Mouse (Mus musculus) liver, embryonic 14.5 days (tissue): ENCODE measurements around the gene Syk. TPM values are rescaled to one million over a fixed set of nuclear protein-coding genes. Genes with fewer than 3 reads are reported as not detected.

Source experiments
- ATAC-seq: fragments of 200-750 bp; cut with Nextera tagmentation; 2 replicates; pipeline ENCODE4 v1.8.0; 2017; ENCODE audit warnings: moderate number of reproducible peaks, mild to moderate bottlenecking, moderate library complexity; ENCODE audit not compliant: insufficient read depth
- DNase-seq, 3 experiments: peaks; one replicate each; pipeline ENCODE4 v3.0.0-alpha.2; 2012 to 2013; ENCODE audit warnings: low read depth in 3 of 3, low spot score in 3 of 3
- H3K27ac ChIP-seq: fragments of 300-500 bp; sonication (generic); 2 replicates; pipeline ENCODE4 v1.5.1; 2014; ENCODE audit warnings: moderate library complexity, mild to moderate bottlenecking, control low read depth, inconsistent platforms
- H3K27me3 ChIP-seq: fragments of 300-500 bp; sonication (generic); 2 replicates; pipeline ENCODE4 v1.6.1; 2014; ENCODE audit warnings: mild to moderate bottlenecking, low read length, moderate library complexity; ENCODE audit not compliant: control insufficient read depth, insufficient read depth
- H3K36me3 ChIP-seq: fragments of 300-500 bp; sonication (generic); replicated peaks from 2 replicates; pipeline ENCODE4 v1.6.1; 2014; ENCODE audit warnings: low read depth; ENCODE audit not compliant: control insufficient read depth, insufficient read depth
- H3K4me1 ChIP-seq, 2 experiments: fragments of 200-500 bp in 1 of 2; fragments of 300-500 bp in 1 of 2; sonication (generic) in 1 of 2; replicated peaks; 2 replicates each; pipeline ENCODE4 v1.6.1; 2012 to 2014; ENCODE audit warnings: antibody characterized with exemption in 1 of 2, inconsistent platforms in 1 of 2, low read length in 1 of 2; ENCODE audit not compliant: control insufficient read depth in 2 of 2, insufficient read depth in 2 of 2
- H3K4me2 ChIP-seq: fragments of 300-500 bp; sonication (generic); 2 replicates; pipeline ENCODE4 v1.6.1; 2014; ENCODE audit warnings: low read depth, mild to moderate bottlenecking, control low read depth, moderate library complexity
- H3K4me3 ChIP-seq, 2 experiments: fragments of 200-500 bp in 1 of 2; fragments of 300-500 bp in 1 of 2; sonication (generic) in 1 of 2; 2 replicates each; pipeline ENCODE4 v1.5.1; 2012 to 2014; ENCODE audit warnings: low read depth in 2 of 2, low read length in 2 of 2, mild to moderate bottlenecking in 2 of 2, control low read depth in 1 of 2, inconsistent platforms in 1 of 2, moderate library complexity in 1 of 2; ENCODE audit not compliant: insufficient read depth in 1 of 2
- H3K9ac ChIP-seq: fragments of 300-500 bp; sonication (generic); replicated peaks from 2 replicates; pipeline ENCODE4 v1.6.1; 2014; ENCODE audit warnings: mild to moderate bottlenecking, control low read depth, moderate library complexity
- H3K9me3 ChIP-seq: fragments of 300-500 bp; sonication (generic); 2 replicates; pipeline ENCODE4 v1.6.1; 2016; ENCODE audit warnings: low read length, mixed read lengths; ENCODE audit not compliant: control insufficient read depth
- CTCF ChIP-seq: IDR thresholded peaks from 2 replicates; pipeline ENCODE4 v1.5.1; 2016; ENCODE audit warnings: antibody characterized with exemption, low read depth, control low read depth
- EP300 ChIP-seq: IDR thresholded peaks from 2 replicates; pipeline ENCODE4 v1.6.1; 2016; ENCODE audit warnings: antibody characterized with exemption, low read depth
- WGBS: fragments of 180-500 bp; shearing (Covaris S2); extraction: QIAGEN DNeasy Blood & Tissue Kit; methylation state at CpG from one replicate; pipeline ENCODE4 v1.1.7; 2014; ENCODE audit not compliant: insufficient replicate concordance; 5-methylcytosine and 5-hydroxymethylcytosine counted together
- polyA plus RNA-seq, 2 experiments: library from polyadenylated mRNA; depleted of rRNA in 1 of 2; stranded (reverse) in 1 of 2; unstranded in 1 of 2; fragments of >200 nt; fragmentation: Nextera tagmentation in 1 of 2; extraction: Ambion mirVana in 1 of 2; gene quantifications; 2 replicates each; pipeline versions ENCODE4 v1.2.1 to v1.2.3; 2012 to 2014

Gene Syk
- 3.4 and 4.3 TPM in 2 replicates for polyA plus RNA-seq (2012; rRNA removed)
- 4.2 and 4.3 TPM in 2 replicates for polyA plus RNA-seq (2014; fragmentation: Nextera tagmentation; extraction: Ambion mirVana)

DNA sequence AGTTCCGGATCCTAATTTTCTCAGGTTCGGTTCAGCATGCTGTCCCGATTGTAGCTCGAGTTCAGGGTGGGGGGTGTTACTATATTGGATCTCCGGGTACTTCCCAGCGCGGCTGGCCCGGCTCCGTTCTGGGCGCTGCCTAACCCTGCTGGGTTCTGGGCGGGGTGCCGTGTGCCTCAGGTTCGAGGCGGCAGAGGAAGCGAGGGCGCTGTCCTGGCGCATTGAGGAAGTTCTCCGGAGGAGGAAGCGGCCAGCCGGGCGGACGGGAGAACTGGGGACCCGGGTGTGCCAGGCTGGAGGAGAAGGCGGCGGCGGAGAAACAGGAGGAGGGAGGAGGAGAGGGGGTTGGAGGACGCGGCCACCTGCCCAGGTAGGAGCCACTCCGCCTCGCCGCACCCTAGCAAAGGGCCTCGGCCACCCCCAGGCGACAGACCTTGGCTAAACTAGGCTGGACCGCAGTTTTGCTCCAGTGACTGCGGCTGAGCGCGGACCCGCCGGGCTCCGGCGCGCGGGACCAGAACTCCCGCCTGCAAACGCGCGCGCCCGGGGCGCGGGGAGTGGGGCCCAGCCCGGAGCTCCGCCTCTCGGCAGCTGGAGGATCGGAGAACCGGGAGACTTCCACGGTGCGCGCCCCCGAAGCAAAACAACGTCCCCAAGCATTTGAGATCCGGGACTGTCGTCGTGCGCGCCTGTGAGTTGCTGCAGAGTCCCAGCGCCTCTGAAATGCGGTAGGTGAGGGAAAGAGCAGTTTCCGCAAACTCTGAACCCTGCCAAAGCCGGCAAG, at the start of gene Syk:
Syk (plus strand) TSS at position 296 of the 784 bp plus-strand sequence.
- Histone ChIP-seq H3K4me1 (peaks cover 0 to 4% of the 10 kb centered on the region in 2 experiments; a peak in 2 of 4 replicates), H3K4me3 (peak within 1 kb of the TSS; percentile 61 to 71), H3K9ac (peak within 1 kb of the TSS; percentile 55), H3K36me3 (no peaks in the 10 kb centered on the region), H3K27me3 (peaks cover 10% of the 10 kb centered on the region), H3K27ac (no peak within 1 kb of the TSS), H3K4me2 (peak within 1 kb of the TSS; percentile 80), H3K9me3 (no peaks in the 10 kb centered on the region)
- peak in 2 of 3 experiments; percentile 28 to 31 for DNase-seq
- WGBS = under 1% methylated on average over 70 of the region's 70 CpGs
- peak; percentile 77; the same call in 1 of the 2 replicates for ATAC-seq
- TF ChIP-seq CTCF (no peak), EP300 (no peak)

GRCm38 (mm10) chr13:52533644-52534043, 49.3 kb upstream of the Syk start:
- 60% methylated on average over 5 of the region's 5 CpGs for WGBS
- H3K4me2 ChIP-seq = no peak overlapping the region
- ATAC-seq (no peak), DNase-seq (no peak)
- H3K4me3 ChIP-seq = no peak overlapping the region
- no peak for TF ChIP-seq EP300
- TF ChIP-seq CTCF = no peak
- no peak overlapping the region for H3K27ac ChIP-seq
- no peaks in the 10 kb centered on the region for H3K4me1 ChIP-seq
- H3K27me3 ChIP-seq = peaks cover 10% of the 10 kb centered on the region
- H3K9ac ChIP-seq = no peak overlapping the region
- no peaks in the 10 kb centered on the region for H3K9me3 ChIP-seq
- no peaks in the 10 kb centered on the region for H3K36me3 ChIP-seq

DNA sequence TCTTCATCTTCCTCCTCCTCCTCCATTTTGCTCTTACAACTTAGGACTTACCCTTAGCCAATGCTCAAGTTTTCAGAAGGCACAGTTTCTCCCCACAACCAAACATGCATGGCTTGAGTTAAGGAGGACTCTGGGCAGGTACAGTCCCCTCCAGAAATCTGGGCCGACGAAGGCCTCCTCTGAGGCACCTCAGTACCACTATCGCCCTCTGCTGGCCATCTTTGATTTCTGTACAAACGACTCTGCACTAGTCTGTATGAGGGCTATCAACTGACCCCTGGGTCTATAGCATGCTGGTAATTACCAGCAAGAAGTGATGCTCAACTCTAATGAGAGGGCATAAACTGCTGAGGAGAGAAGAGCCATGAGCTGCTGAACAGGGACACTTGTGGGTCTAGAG, 47.4 kb upstream of the Syk start:
- Histone ChIP-seq H3K27ac (no peak overlapping the region), H3K9me3 (no peaks in the 10 kb centered on the region), H3K4me3 (no peak overlapping the region), H3K9ac (no peak overlapping the region), H3K4me2 (no peak overlapping the region), H3K36me3 (no peaks in the 10 kb centered on the region), H3K27me3 (no peaks in the 10 kb centered on the region; the same call in 1 of the 2 replicates), H3K4me1 (no peaks in the 10 kb centered on the region)
- peak; percentile 77 for TF ChIP-seq CTCF
- TF ChIP-seq EP300 = no peak
- ATAC-seq (no peak), DNase-seq (peak; percentile 12 to 24 (median 23))
- WGBS = 6% methylated on average over 4 of the region's 4 CpGs

- DNase-seq (no peak), ATAC-seq (no peak)
- no peaks in the 10 kb centered on the region for H3K27me3 ChIP-seq
- no peak overlapping the region for H3K9ac ChIP-seq
- no peak for TF ChIP-seq EP300
- TF ChIP-seq CTCF = no peak
- H3K27ac ChIP-seq = no peak overlapping the region
- no peak overlapping the region for H3K4me3 ChIP-seq
- no peaks in the 10 kb centered on the region for H3K36me3 ChIP-seq
- no peaks in the 10 kb centered on the region for H3K4me1 ChIP-seq
- WGBS = 76% methylated on average over 26 of the region's 26 CpGs
- no peak overlapping the region for H3K4me2 ChIP-seq
- no peaks in the 10 kb centered on the region for H3K9me3 ChIP-seq
These were observed 45.0 kb upstream of the Syk start for GRCm38 (mm10) chr13:52537754-52538587.

- H3K4me3 ChIP-seq = no peak overlapping the region
- no peak for DNase-seq
- no peaks in the 10 kb centered on the region for H3K9me3 ChIP-seq
- H3K27ac ChIP-seq = no peak overlapping the region
- no peaks in the 10 kb centered on the region for H3K36me3 ChIP-seq
- TF ChIP-seq EP300 (no peak), CTCF (peak; percentile 39)
- H3K9ac ChIP-seq = no peak overlapping the region
- H3K4me1 ChIP-seq = no peaks in the 10 kb centered on the region
- no peaks in the 10 kb centered on the region for H3K27me3 ChIP-seq
- ATAC-seq = no peak
- WGBS = 65% methylated on average over 9 of the region's 9 CpGs
- H3K4me2 ChIP-seq = no peak overlapping the region
These were observed 44.3 kb upstream of the Syk start for GRCm38 (mm10) chr13:52538588-52539116.
